Mouse (Mus musculus): ENCODE data around the gene Rcsd1. TPM values are rescaled to one million over a fixed set of nuclear protein-coding genes. Genes with fewer than 3 reads are reported as not detected.

The Rcsd1 gene
- polyA plus RNA-seq, 1 experiment from 2014 or later: 10.5 TPM

- WGBS: 93% methylated on average over 6 of the region's 6 CpGs
- H3K27ac ChIP-seq (replicated peaks): no peak overlapping the region
- H3K27me3 ChIP-seq: no peaks in the 10 kb centered on the region
- ATAC-seq (ENCODE audit: low FRiP score, low read depth): no peak
- H3K9me3 ChIP-seq: no peaks in the 10 kb centered on the region
- no peak overlapping the region for H3K4me2 ChIP-seq
- peaks cover 12% of the 10 kb centered on the region for H3K4me1 ChIP-seq (replicated peaks)
- no peak overlapping the region for H3K4me3 ChIP-seq
- no peaks in the 10 kb centered on the region for H3K36me3 ChIP-seq
- no peak overlapping the region for H3K9ac ChIP-seq
These were observed 42.6 kb downstream of the Rcsd1 start for GRCm38 (mm10) chr1:165666944-165667343.

- no peak overlapping the region for H3K4me2 ChIP-seq
- ATAC-seq (ENCODE audit: low FRiP score, low read depth): no peak
These were observed 43.8 kb downstream of the Rcsd1 start for GRCm38 (mm10) chr1:165665758-165666157.

GRCm38 (mm10) chr1:165663277-165663676 is 46.3 kb downstream of the Rcsd1 start:
- no peaks in the 10 kb centered on the region for H3K36me3 ChIP-seq

More at GRCm38 (mm10) chr1:165665758-165666157, 43.8 kb downstream of the Rcsd1 start:
- Histone ChIP-seq H3K27ac (replicated peaks) (no peak overlapping the region), H3K9me3 (no peaks in the 10 kb centered on the region), H3K27me3 (no peaks in the 10 kb centered on the region), H3K4me3 (no peak overlapping the region), H3K9ac (no peak overlapping the region), H3K36me3 (no peaks in the 10 kb centered on the region), H3K4me1 (replicated peaks) (peaks cover 12% of the 10 kb centered on the region)
- 71% methylated on average over 5 of the region's 5 CpGs for WGBS

GRCm38 (mm10) chr1:165662426-165663192 is 46.9 kb downstream of the Rcsd1 start:
- no peaks in the 10 kb centered on the region for H3K36me3 ChIP-seq
- H3K4me3 ChIP-seq: no peak overlapping the region
- no peaks in the 10 kb centered on the region for H3K27me3 ChIP-seq
- no peak for ATAC-seq (ENCODE audit: low FRiP score, low read depth)
- H3K9ac ChIP-seq: no peak overlapping the region
- no peak overlapping the region for H3K4me2 ChIP-seq
- no peak overlapping the region for H3K27ac ChIP-seq (replicated peaks)
- peaks cover 12% of the 10 kb centered on the region for H3K4me1 ChIP-seq (replicated peaks)
- 37% methylated on average over 15 of the region's 15 CpGs for WGBS
- no peaks in the 10 kb centered on the region for H3K9me3 ChIP-seq

More at GRCm38 (mm10) chr1:165663277-165663676, 46.3 kb downstream of the Rcsd1 start:
- H3K4me2 ChIP-seq: 0 out of 2 replicates have a peak overlapping the region, but pooled peaks have one; percentile 16
- H3K27me3 ChIP-seq: no peaks in the 10 kb centered on the region
- H3K4me1 ChIP-seq (replicated peaks): peaks cover 12% of the 10 kb centered on the region
- no peak for ATAC-seq (ENCODE audit: low FRiP score, low read depth)
- 0 out of 2 replicates have a peak overlapping the region, but pooled peaks have one; percentile 21 for H3K27ac ChIP-seq (replicated peaks)
- no peak overlapping the region for H3K4me3 ChIP-seq
- no peak overlapping the region for H3K9ac ChIP-seq
- H3K9me3 ChIP-seq: no peaks in the 10 kb centered on the region
- 67% methylated on average over 16 of the region's 16 CpGs for WGBS

DNA sequence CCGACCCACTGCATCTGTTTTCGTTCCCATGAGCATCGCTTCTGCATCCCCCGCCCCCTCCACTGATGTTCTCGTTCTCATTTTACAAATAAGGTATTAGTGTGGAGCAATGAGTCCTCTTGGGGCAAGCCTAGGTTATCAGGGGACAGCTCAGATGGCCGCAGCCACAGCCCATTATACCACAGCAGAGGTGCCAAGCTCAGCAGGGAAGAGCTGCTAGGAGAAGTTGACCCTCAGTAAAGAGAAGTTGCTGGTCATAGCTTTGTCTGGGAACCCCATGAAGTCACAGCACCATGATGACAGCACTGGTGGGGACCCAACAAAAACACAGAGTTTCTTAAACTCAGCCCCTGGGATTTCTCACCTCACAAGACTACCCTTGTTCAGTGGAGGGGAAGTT is 47.8 kb downstream of the Rcsd1 start:
- peaks cover 12% of the 10 kb centered on the region for H3K4me1 ChIP-seq (replicated peaks)
- no peak overlapping the region for H3K27ac ChIP-seq (replicated peaks)
- no peaks in the 10 kb centered on the region for H3K27me3 ChIP-seq
- no peaks in the 10 kb centered on the region for H3K9me3 ChIP-seq
- no peak for ATAC-seq (ENCODE audit: low FRiP score, low read depth)
- H3K4me2 ChIP-seq: no peak overlapping the region
- 85% methylated on average over 6 of the region's 6 CpGs for WGBS
- no peak overlapping the region for H3K9ac ChIP-seq
- H3K4me3 ChIP-seq: no peak overlapping the region
- no peaks in the 10 kb centered on the region for H3K36me3 ChIP-seq

GRCm38 (mm10) chr1:165661191-165661590 is 48.4 kb downstream of the Rcsd1 start:
- no peaks in the 10 kb centered on the region for H3K9me3 ChIP-seq
- no peak overlapping the region for H3K4me2 ChIP-seq
- no peak overlapping the region for H3K4me3 ChIP-seq
- no peaks in the 10 kb centered on the region for H3K36me3 ChIP-seq
- no peak overlapping the region for H3K27ac ChIP-seq (replicated peaks)
- ATAC-seq (ENCODE audit: low FRiP score, low read depth): 0 out of 2 replicates have a peak, but pooled peaks have one; percentile 39
- no peak overlapping the region for H3K9ac ChIP-seq
- no peaks in the 10 kb centered on the region for H3K27me3 ChIP-seq
- WGBS: 60% methylated on average over 3 of the region's 3 CpGs
- peaks cover 12% of the 10 kb centered on the region for H3K4me1 ChIP-seq (replicated peaks)

- ATAC-seq (ENCODE audit: low FRiP score, low read depth): peak; percentile 61
- Histone ChIP-seq H3K27me3 (no peaks in the 10 kb centered on the region), H3K36me3 (no peaks in the 10 kb centered on the region), H3K9me3 (no peaks in the 10 kb centered on the region), H3K9ac (no peak overlapping the region), H3K4me1 (replicated peaks) (peaks cover 12% of the 10 kb centered on the region), H3K4me2 (no peak overlapping the region), H3K27ac (replicated peaks) (no peak overlapping the region), H3K4me3 (no peak overlapping the region)
- 16% methylated on average over 4 of the region's 4 CpGs for WGBS
These were observed 48.8 kb downstream of the Rcsd1 start for GRCm38 (mm10) chr1:165660774-165661173.

GRCm38 (mm10) chr1:165658602-165659001 is 51.0 kb downstream of the Rcsd1 start:
- H3K9me3 ChIP-seq: no peaks in the 10 kb centered on the region
- no peaks in the 10 kb centered on the region for H3K27me3 ChIP-seq
- WGBS: 35% methylated on average over 5 of the region's 5 CpGs
- no peaks in the 10 kb centered on the region for H3K36me3 ChIP-seq
- H3K4me1 ChIP-seq (replicated peaks): peaks cover 11% of the 10 kb centered on the region
- H3K4me2 ChIP-seq: no peak overlapping the region
- ATAC-seq (ENCODE audit: low FRiP score, low read depth): 0 out of 2 replicates have a peak, but pooled peaks have one; percentile 20
- H3K4me3 ChIP-seq: no peak overlapping the region
- H3K27ac ChIP-seq (replicated peaks): no peak overlapping the region
- H3K9ac ChIP-seq: no peak overlapping the region

DNA sequence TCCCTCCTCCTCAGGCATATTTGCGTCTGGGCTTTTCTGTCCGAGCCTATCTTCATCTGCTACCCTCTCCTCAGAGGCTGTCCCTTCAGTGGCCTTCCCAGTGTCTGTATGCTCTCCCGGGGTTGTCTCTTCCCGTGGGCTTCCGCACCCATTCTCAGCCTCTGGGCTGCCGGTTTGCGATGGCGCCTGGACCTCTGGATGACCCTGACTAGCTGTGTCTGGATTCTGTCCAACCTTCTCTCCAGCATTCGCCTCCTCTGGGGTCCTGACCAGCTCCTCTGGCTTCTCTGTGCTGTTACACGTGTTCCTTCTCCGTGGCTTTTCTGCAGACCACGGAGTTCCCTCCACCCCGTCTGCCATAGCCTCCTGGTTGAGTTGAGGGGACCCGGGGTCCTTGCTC is 54.1 kb downstream of the Rcsd1 start:
- no peaks in the 10 kb centered on the region for H3K36me3 ChIP-seq
- H3K4me3 ChIP-seq: no peak overlapping the region
- H3K9ac ChIP-seq: no peak overlapping the region
- no peak for ATAC-seq (ENCODE audit: low FRiP score, low read depth)
- no peak overlapping the region for H3K4me2 ChIP-seq
- H3K27me3 ChIP-seq: no peaks in the 10 kb centered on the region
- WGBS: 87% methylated on average over 14 of the region's 14 CpGs
- no peak overlapping the region for H3K27ac ChIP-seq (replicated peaks)
- no peaks in the 10 kb centered on the region for H3K4me1 ChIP-seq (replicated peaks)
- no peaks in the 10 kb centered on the region for H3K9me3 ChIP-seq

- no peak overlapping the region for H3K4me3 ChIP-seq
- no peak overlapping the region for H3K27ac ChIP-seq (replicated peaks)
- WGBS: 72% methylated on average over 6 of the region's 6 CpGs
- ATAC-seq (ENCODE audit: low FRiP score, low read depth): no peak
- H3K27me3 ChIP-seq: no peaks in the 10 kb centered on the region
- H3K36me3 ChIP-seq: no peaks in the 10 kb centered on the region
- no peaks in the 10 kb centered on the region for H3K9me3 ChIP-seq
- H3K4me2 ChIP-seq: no peak overlapping the region
- no peaks in the 10 kb centered on the region for H3K4me1 ChIP-seq (replicated peaks)
- H3K9ac ChIP-seq: no peak overlapping the region
These were observed 54.5 kb downstream of the Rcsd1 start for GRCm38 (mm10) chr1:165655022-165655421.

DNA sequence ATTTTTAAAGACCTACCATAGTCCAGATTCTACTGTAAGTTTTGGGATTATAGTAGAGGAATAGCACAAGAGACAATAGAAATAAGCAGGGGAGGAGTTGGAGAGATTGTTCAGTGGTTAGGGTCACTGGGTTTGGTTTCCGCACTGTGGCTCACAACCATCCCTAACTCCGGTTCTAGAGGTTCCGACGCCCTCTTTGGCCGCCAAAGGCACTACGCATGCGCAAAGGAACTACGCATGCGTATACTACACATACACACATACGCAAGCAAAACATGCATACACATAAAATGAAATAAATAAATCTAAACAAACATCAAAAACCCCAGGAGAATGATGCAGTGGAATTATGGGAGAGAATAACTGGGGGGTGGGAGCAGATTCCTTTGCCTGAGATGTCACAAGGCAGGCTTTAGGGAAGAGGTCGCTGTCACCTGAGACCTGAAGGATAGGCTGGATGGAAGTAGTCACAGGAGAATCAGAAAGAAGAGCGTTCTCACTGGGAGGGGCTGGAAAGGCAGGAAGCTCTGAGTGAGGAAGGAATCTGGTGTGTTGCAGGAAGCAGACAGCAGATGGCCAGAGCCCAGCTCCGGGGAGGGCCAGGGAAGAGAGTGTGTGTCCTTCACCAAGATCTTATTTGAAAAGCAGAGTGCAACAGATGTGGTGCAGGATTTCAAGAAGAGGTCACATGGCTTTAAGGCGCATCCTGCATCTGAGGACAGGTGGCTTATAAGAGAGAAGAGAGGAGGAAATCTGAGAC is 56.3 kb downstream of the Rcsd1 start:
- no peaks in the 10 kb centered on the region for H3K36me3 ChIP-seq
- no peaks in the 10 kb centered on the region for H3K9me3 ChIP-seq
- H3K9ac ChIP-seq: no peak overlapping the region
- no peak overlapping the region for H3K4me2 ChIP-seq
- H3K4me3 ChIP-seq: no peak overlapping the region
- WGBS: 89% methylated on average over 14 of the region's 14 CpGs
- no peaks in the 10 kb centered on the region for H3K4me1 ChIP-seq (replicated peaks)
- no peak for ATAC-seq (ENCODE audit: low FRiP score, low read depth)
- no peaks in the 10 kb centered on the region for H3K27me3 ChIP-seq
- H3K27ac ChIP-seq (replicated peaks): no peak overlapping the region; the same call in 1 of the 2 replicates

DNA sequence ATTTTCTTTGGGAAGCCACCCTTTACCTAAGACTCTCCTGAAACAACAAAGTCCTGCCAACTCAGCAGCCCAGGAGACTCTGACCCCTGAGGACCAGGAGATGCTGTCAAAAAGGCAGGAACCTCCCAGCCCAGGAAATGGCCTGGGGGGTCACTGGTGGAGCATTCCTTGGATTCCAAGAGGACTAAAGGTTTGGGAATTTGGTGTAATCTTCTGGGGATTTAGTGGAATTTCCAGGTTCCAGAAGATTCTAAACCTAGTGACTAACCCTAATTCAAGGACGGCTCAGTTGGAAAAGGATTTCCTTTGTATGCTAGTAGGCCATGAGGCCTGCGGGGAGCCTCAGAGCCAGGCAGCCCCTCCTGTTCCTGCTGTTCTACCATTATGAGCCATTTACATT is 57.0 kb downstream of the Rcsd1 start:
- no peak overlapping the region for H3K4me2 ChIP-seq
- H3K27ac ChIP-seq (replicated peaks): no peak overlapping the region
- 82% methylated on average over 2 of the region's 2 CpGs for WGBS
- no peaks in the 10 kb centered on the region for H3K36me3 ChIP-seq
- no peaks in the 10 kb centered on the region for H3K4me1 ChIP-seq (replicated peaks)
- H3K9me3 ChIP-seq: no peaks in the 10 kb centered on the region
- H3K27me3 ChIP-seq: no peaks in the 10 kb centered on the region
- H3K9ac ChIP-seq: no peak overlapping the region
- no peak overlapping the region for H3K4me3 ChIP-seq
- ATAC-seq (ENCODE audit: low FRiP score, low read depth): no peak

Data from hindbrain, embryonic 15.5 days (tissue).